Mouse (Mus musculus): ENCODE data around the gene Dnm3.

- TF ChIP-seq CTCF (IDR thresholded peaks at IDR 0.05) (no peak), EP300 (IDR thresholded peaks at IDR 0.05; ENCODE audit: insufficient read depth, low read depth, low read length) (no peak)
Observed at GRCm38 (mm10) chr1:161942082-161942481, 535.8 kb downstream of the Dnm3 start.

Measured in heart, adult 2 months (tissue).